Mouse (Mus musculus) testis, adult 2 months (tissue): ENCODE measurements around the gene Tmem177.

Source experiments
- CTCF ChIP-seq: fragments of 200-500 bp; IDR thresholded peaks from 2 replicates; pipeline ENCODE4 v1.5.1; 2012; ENCODE audit warnings: low read depth, mild to moderate bottlenecking, inconsistent platforms, low read length, moderate library complexity; ENCODE audit not compliant: control insufficient read depth, insufficient read depth, insufficient replicate concordance
- POLR2A ChIP-seq: fragments of 200-500 bp; IDR thresholded peaks from 2 replicates; pipeline ENCODE4 v1.6.1; 2012; ENCODE audit warnings: low read depth, mild to moderate bottlenecking, inconsistent platforms, low read length, moderate library complexity; ENCODE audit not compliant: control insufficient read depth

DNA sequence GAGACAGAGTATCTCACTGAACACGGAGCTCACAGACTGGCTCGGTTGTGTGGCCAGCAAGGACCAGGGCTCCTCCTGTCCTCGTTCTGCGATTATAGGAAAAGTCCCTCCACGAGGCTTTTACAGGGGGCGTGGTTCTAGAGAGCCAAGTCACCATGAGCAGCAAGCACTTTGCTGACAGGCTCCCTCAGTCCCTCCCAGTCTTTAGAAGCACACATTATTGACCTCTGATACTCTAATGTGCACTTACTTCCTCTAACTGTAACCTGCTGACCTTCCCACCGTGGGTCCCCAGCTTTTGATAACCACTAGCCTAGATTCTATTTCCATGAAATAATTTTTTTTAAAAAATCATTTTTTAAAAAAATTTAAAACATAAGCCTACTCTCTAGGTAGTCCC is 46.9 kb upstream of the Tmem177 start:
- TF ChIP-seq POLR2A (no peak), CTCF (no peak)
